Mouse (Mus musculus) cerebellum, adult 18-20 months (tissue): Measurements from ENCODE around the gene Nav2.

Experiments used
- DNase-seq, 2 experiments: peaks; one replicate each; pipeline ENCODE4 v3.0.0; 2021

Nav2 gene

GRCm38 (mm10) chr7:49462328-49462811 is 553.9 kb downstream of the Nav2 start:
- DNase-seq: no peak

GRCm38 (mm10) chr7:49467861-49468260 is 559.3 kb downstream of the Nav2 start:
- peak; percentile 28 to 49 for DNase-seq

GRCm38 (mm10) chr7:49468492-49469205 is 560.1 kb downstream of the Nav2 start:
- no peak for DNase-seq

- DNase-seq: peak; percentile 71 to 73
Observed at GRCm38 (mm10) chr7:49471278-49471677, 562.8 kb downstream of the Nav2 start.

- DNase-seq: no peak
Observed at GRCm38 (mm10) chr7:49475282-49475681, 566.8 kb downstream of the Nav2 start.

GRCm38 (mm10) chr7:49476163-49476562 is 567.6 kb downstream of the Nav2 start:
- no peak for DNase-seq

- DNase-seq: no peak
Observed at GRCm38 (mm10) chr7:49476666-49477065, 568.1 kb downstream of the Nav2 start.

- no peak for DNase-seq
Observed at GRCm38 (mm10) chr7:49477076-49477975, 568.8 kb downstream of the Nav2 start.

- DNase-seq: no peak
Observed at GRCm38 (mm10) chr7:49477976-49478349, 569.4 kb downstream of the Nav2 start.

- DNase-seq: no peak
Observed at GRCm38 (mm10) chr7:49478886-49479285, 570.4 kb downstream of the Nav2 start.

GRCm38 (mm10) chr7:49480962-49481361 is 572.4 kb downstream of the Nav2 start:
- no peak for DNase-seq

- peak; percentile 57 to 63 for DNase-seq
Observed at GRCm38 (mm10) chr7:49484036-49484744, 575.7 kb downstream of the Nav2 start.

GRCm38 (mm10) chr7:49485292-49485847 is 576.9 kb downstream of the Nav2 start:
- DNase-seq: no peak

- no peak for DNase-seq
Observed at GRCm38 (mm10) chr7:49487347-49487746, 578.8 kb downstream of the Nav2 start.

GRCm38 (mm10) chr7:49488493-49489087 is 580.1 kb downstream of the Nav2 start:
- DNase-seq: no peak

GRCm38 (mm10) chr7:49490814-49491213 is 582.3 kb downstream of the Nav2 start:
- DNase-seq: no peak

GRCm38 (mm10) chr7:49492622-49493021 is 584.1 kb downstream of the Nav2 start:
- no peak for DNase-seq

GRCm38 (mm10) chr7:49493210-49493609 is 584.7 kb downstream of the Nav2 start:
- peak in 1 of 2 experiments; percentile 32 for DNase-seq

GRCm38 (mm10) chr7:49494654-49495053 is 586.1 kb downstream of the Nav2 start:
- no peak for DNase-seq

- no peak for DNase-seq
Observed at GRCm38 (mm10) chr7:49496111-49496510, 587.6 kb downstream of the Nav2 start.

GRCm38 (mm10) chr7:49496766-49497425 is 588.4 kb downstream of the Nav2 start:
- DNase-seq: peak in 1 of 2 experiments; percentile 19

- no peak for DNase-seq
Observed at GRCm38 (mm10) chr7:49497426-49497892, 588.9 kb downstream of the Nav2 start.
